8 mouse cellular contexts compared by ENCODE assay signal in the genomic region with DNA sequence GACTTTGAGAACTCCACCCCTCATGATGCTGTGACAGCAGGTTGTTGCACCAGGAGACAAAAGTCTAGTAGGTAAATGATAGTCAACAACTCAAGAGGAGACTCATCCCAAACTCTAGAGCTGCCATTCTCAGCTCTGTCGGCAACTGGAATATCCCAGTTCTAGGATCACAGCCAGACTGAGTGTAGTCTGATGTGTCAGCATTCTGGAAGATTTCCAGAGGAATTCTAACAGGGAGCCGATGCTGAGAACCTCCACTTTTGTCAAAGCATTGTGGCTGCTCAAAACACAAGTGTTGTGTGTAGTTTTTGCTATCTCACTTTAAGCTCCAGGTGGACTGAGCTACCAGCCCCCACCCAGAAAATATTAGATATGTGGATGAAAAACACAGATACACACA.
DNase-seq lines count a peak whose midpoint lies in the region; ATAC-seq and TF ChIP-seq lines count a peak whose summit lies in the region.

No protein-coding gene starts in this region.

- WGBS in hindbrain, embryonic 14.5 days: 70% methylated on average over 2 of the region's 2 CpGs

- no peaks in the 10 kb centered on the region for H3K4me1 ChIP-seq in hindbrain, embryonic 14.5 days (replicated peaks; ENCODE audit: control insufficient read depth, insufficient read depth, low read length)

- peak overlapping the region; percentile 8 for H3K4me2 ChIP-seq in myocyte (ENCODE audit: low read depth)
- no peak overlapping the region for H3K4me2 ChIP-seq in hindbrain, embryonic 14.5 days (replicated peaks)

- no peak overlapping the region for H3ac ChIP-seq in myocyte (ENCODE audit: control insufficient read depth, insufficient read length)

- ATAC-seq in hindbrain, embryonic 14.5 days (ENCODE audit: low FRiP score): no peak

- TF ChIP-seq POLR2A in myocyte (IDR thresholded peaks at IDR 0.05; ENCODE audit: insufficient read length, low read depth): no peak

- H3K4me3 ChIP-seq in myocyte: no peak overlapping the region
- no peak overlapping the region for H3K4me3 ChIP-seq in hindbrain, embryonic 14.5 days (replicated peaks; ENCODE audit: low read length)

- intact Hi-C loops in left cerebral cortex, postnatal 4 days (cut with DNase I): no loop called here
- intact Hi-C loops in heart, postnatal 36 days (cut with DNase I): no loop called here

- no peaks in the 10 kb centered on the region for H3K79me2 ChIP-seq in myocyte (ENCODE audit: control insufficient read depth, insufficient read depth)

- no peaks in the 10 kb centered on the region for H3K36me3 ChIP-seq in myocyte (ENCODE audit: control insufficient read depth, insufficient read depth)
- no peaks in the 10 kb centered on the region for H3K36me3 ChIP-seq in hindbrain, embryonic 14.5 days (replicated peaks; ENCODE audit: control insufficient read depth, insufficient read depth)

- no peaks in the 10 kb centered on the region for H3K27me3 ChIP-seq in myocyte (ENCODE audit: control insufficient read depth, insufficient read depth, insufficient read length)
- no peaks in the 10 kb centered on the region for H3K27me3 ChIP-seq in hindbrain, embryonic 14.5 days (ENCODE audit: control insufficient read depth, insufficient read depth, low read length)

- H3K9me3 ChIP-seq in hindbrain, embryonic 14.5 days (ENCODE audit: control insufficient read depth, low read length): no peaks in the 10 kb centered on the region

- no peak overlapping the region for H3K27ac ChIP-seq in hindbrain, embryonic 14.5 days

- peak; percentile 19 to 35 for DNase-seq in cerebellum, postnatal 10 days
- DNase-seq in cerebellum, postnatal 4 days (ENCODE audit: low spot score in 2 of 2): no peak
- DNase-seq in left cerebral cortex, adult 18-20 months (ENCODE audit: low spot score in 2 of 2): peak; percentile 6 to 21
- DNase-seq in left cerebral cortex, postnatal 4 days: no peak
- DNase-seq in heart, postnatal 36 days: peak; percentile 6 to 13
- no peak for DNase-seq in hindbrain, embryonic 14.5 days (ENCODE audit: low spot score)
- no peak for DNase-seq in testis, postnatal 14 days (ENCODE audit: low spot score)

- H3K9ac ChIP-seq in hindbrain, embryonic 14.5 days: no peak overlapping the region

TF ChIP-seq in myocyte, 11 proteins besides CTCF, POLR2A, EP300 and RAD21:
- TF ChIP-seq MAX (IDR thresholded peaks at IDR 0.05; ENCODE audit: low read depth) (no peak), REST (IDR thresholded peaks at IDR 0.05; ENCODE audit: insufficient read depth, insufficient read length) (no peak), E2F4 (IDR thresholded peaks at IDR 0.05; ENCODE audit: insufficient read depth) (no peak), TCF3 (IDR thresholded peaks at IDR 0.05; ENCODE audit: insufficient read length, low read depth) (no peak), POLR2AphosphoS2 (IDR thresholded peaks at IDR 0.05; ENCODE audit: insufficient read length, low read depth) (no peak), TCF12 (IDR thresholded peaks at IDR 0.05; ENCODE audit: insufficient read depth, poor library complexity, severe bottlenecking) (no peak), MYOG (IDR thresholded peaks at IDR 0.05; ENCODE audit: control insufficient read depth in 1 of 3, insufficient read depth in 1 of 3, insufficient read length in 2 of 3, low read depth in 2 of 3) (no peak), MYOD1 (IDR thresholded peaks at IDR 0.05; ENCODE audit: control insufficient read depth in 1 of 3, insufficient read length in 2 of 3, low read depth in 2 of 3) (no peak), SRF (IDR thresholded peaks at IDR 0.05; ENCODE audit: control insufficient read depth, insufficient read length, low read depth) (no peak), USF1 (IDR thresholded peaks at IDR 0.05; ENCODE audit: low read depth) (no peak), CEBPB (IDR thresholded peaks at IDR 0.05; ENCODE audit: insufficient read depth, poor library complexity, severe bottlenecking) (no peak)

Comparison
In these comparisons a context has a peak if more than half of its experiments do, and no peak if none do; other contexts are left out.
1. DNase-seq: peak in cerebellum, postnatal 10 days (2 of 2), left cerebral cortex, adult 18-20 months (2 of 2) and heart, postnatal 36 days (2 of 2); none in cerebellum, postnatal 4 days (0 of 2), left cerebral cortex, postnatal 4 days (single experiment), hindbrain, embryonic 14.5 days (single experiment) and testis, postnatal 14 days (single experiment).